Mouse (Mus musculus) cerebellum, postnatal 4 days (tissue): ENCODE results near the gene Robo4.

ENCODE experiments used
- DNase-seq, 2 experiments: peaks; one replicate each; pipeline ENCODE4 v3.0.0; 2022; ENCODE audit warnings: low spot score in 2 of 2, mixed read lengths in 1 of 2

Gene Robo4

GRCm38 (mm10) chr9:37454011-37454492 is 52.4 kb downstream of the Robo4 start:
- DNase-seq: no peak

DNA sequence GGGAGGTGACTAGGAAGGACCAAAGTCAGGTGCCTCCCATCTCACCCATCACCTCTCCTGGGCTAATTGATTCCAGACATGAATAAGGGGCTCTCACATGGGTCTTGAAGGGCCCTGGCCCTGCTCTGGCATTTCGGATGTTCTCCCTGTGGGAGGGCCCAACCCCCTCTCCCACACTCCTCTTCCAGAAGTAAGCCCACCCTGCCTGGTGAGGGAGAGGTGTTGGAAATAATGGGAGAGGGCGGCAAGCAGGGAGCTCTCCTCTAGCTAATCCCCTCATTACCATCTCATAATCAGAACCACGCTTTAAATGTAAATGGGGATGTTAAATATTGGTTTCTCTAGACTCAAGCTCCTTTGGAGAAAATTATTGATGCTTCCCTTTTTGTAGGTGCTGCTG is 53.3 kb downstream of the Robo4 start:
- no peak for DNase-seq

DNA sequence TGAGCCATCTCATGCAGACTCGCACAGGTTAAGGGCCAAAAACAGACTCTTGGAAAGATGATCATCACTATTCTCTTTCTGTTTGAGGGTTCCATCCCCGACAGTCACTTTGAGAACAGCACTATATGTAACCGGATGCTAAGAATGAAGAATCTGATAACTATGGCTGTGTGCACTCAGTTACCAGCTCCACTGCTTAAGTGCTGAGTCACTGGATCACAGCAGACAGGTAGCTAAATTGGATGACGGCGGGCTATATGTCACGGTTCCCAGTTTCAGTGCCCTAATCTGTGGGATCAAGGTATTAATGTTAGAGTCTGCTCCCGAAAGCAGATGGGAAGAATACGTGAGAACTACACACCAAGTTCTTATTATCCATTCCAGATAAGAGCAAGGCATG is 54.2 kb downstream of the Robo4 start:
- no peak for DNase-seq

- DNase-seq: peak; percentile 44 to 70
Observed at GRCm38 (mm10) chr9:37456481-37456910, 54.8 kb downstream of the Robo4 start.

DNA sequence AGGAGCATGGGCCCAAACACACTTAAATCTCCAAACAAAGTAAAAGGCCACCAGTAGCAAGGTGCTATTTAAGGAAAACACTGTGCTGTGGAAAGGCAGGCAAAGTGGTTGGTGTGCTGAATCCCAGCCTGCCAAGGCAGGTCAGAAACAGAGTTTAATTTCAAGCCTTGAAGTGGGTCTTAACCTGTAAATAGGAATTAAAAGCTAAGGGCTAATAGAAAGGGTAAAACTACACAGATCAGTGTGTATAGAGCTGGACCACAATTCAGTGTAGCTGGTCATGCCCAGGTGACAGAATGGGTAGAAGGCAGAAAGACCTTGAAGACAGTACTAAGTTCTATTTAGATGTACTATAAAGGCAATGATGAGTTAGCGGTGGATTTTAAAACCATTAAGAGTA is 55.5 kb downstream of the Robo4 start:
- no peak for DNase-seq

GRCm38 (mm10) chr9:37459665-37460042 is 58.0 kb downstream of the Robo4 start:
- DNase-seq: no peak

DNA sequence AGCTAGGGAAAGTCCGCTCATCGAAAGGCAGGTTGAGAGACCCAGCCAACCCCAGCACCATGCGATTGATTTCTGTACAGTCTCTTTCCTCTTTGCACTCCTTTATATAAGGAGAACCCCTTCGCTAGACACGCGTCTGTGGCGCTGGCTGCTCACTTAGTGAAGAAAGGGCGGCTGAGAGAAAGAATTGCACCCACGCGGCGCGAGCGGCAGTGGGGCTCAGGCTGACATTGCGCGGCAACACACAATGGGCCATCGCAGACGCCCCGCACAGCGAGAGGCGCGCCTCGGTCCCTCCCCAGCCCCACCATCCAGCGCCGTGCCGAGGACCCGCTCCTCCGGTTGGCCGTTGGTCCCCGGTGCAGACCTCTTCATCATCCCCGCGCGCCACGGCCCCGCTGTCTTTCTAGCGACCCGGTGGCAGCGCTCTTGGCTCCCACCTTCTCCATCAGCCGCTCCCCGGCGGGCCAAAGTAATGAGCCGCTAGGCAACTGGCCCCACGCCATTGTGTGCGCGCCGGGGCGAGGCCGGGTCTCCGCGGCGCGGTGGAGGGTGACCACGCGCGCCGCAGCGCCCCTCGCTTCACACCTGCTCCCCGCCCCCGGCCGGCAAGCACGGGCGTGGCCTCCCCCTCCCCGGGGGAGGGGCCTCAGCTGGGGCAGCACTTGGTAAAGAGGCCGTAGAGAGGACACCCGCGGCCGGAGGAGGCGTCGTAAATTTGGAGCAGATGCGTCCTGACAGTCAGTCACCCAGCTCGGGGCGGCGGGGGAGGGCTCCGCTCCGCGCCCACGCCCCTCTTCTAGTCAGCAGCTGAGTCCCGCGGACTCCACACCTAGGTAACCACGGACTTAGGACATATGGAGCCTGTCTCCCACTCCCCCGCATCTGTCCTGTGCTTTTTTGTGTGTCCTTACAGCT is 58.6 kb downstream of the Robo4 start:
- DNase-seq: peak; percentile 32 to 49

DNA sequence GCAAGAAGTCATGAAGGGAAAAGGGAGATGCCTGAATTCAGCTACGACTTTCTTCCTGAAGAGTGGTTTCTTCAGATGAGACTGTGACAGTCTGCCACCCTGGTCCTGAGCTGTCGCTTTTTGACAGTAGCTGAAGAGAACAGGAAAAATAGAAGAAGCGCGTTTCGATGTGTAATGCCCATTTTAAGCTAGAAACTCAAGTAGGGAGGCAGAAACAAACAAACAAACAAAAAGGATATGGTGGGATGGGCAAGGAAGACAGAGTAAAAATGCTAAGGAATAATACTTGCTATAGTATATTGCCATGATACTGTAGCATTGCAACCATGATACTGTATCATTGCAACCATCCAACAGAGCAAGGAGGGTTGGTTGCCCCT is 59.3 kb downstream of the Robo4 start:
- DNase-seq: no peak

GRCm38 (mm10) chr9:37461571-37461970 is 59.9 kb downstream of the Robo4 start:
- no peak for DNase-seq

GRCm38 (mm10) chr9:37462764-37463163 is 61.1 kb downstream of the Robo4 start:
- peak in 1 of 2 experiments; percentile 43 for DNase-seq
